Mouse (Mus musculus): ENCODE measurements around the gene Bahcc1. TPM values are rescaled to one million over a fixed set of nuclear protein-coding genes. Genes with fewer than 3 reads are reported as not detected.

Bahcc1 gene
- total RNA-seq, 1 experiment, result 11.7 TPM

DNA sequence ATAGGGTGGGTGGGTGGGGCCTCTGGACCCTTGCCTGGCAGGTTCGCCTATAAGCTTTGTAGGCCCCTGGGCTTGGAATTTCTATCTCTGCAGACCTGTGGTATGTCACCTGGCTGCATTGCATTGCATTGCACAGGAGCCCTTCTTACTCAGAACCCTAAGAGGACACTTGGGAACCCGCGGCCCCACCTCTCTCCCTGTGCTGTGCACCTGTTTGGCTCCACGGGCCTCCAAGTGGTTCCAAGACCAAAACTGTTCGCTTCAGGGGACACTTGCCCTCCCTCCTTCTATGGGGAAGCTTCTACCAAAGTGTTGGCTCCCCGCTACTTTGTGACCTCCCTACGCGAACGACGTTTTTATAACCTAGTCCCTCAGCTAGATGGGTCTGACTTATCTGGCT lies 78.8 kb downstream of the Bahcc1 start:
- DNase-seq (ENCODE audit: low read depth, low spot score), result no peak
- H3K4me3 ChIP-seq (ENCODE audit: insufficient read depth in 1 of 2, low read depth in 1 of 2, low read length in 2 of 2, poor library complexity in 1 of 2, severe bottlenecking in 1 of 2), result peak overlapping the region in 1 of 2 experiments; percentile 58; a peak in 2 of 4 replicates
- H3K4me1 ChIP-seq (ENCODE audit: control insufficient read depth in 2 of 2, insufficient read depth in 2 of 2, low read length in 2 of 2, poor library complexity in 1 of 2), result peaks cover 3 to 12% of the 10 kb centered on the region in 2 experiments; a peak in 2 of 4 replicates
- no peaks in the 10 kb centered on the region for H3K36me3 ChIP-seq (ENCODE audit: control insufficient read depth, insufficient read depth, low read length, poor library complexity, severe bottlenecking)
- H3K9me3 ChIP-seq (ENCODE audit: control insufficient read depth, insufficient read depth, low read depth, low read length), result no peaks in the 10 kb centered on the region; the same call in 1 of the 2 replicates
- in situ Hi-C loops (cut with MboI; ENCODE audit: low sequenced_read_pairs in 2 of 2, unreplicated experiment in 2 of 2), result no loop called here
- H3K27ac ChIP-seq (ENCODE audit: insufficient read depth, low read depth, low read length, poor library complexity, severe bottlenecking), result no peak overlapping the region
- TF ChIP-seq HCFC1 (IDR thresholded peaks at IDR 0.05; ENCODE audit: borderline replicate concordance, insufficient read depth, low read length) (no peak), MAFK (IDR thresholded peaks at IDR 0.05; ENCODE audit: insufficient read depth, low read depth, low read length) (no peak), ZNF384 (IDR thresholded peaks at IDR 0.05; ENCODE audit: low read depth, low read length) (no peak), CHD2 (IDR thresholded peaks at IDR 0.05; ENCODE audit: low read depth, low read length) (no peak), ZC3H11A (IDR thresholded peaks at IDR 0.05; ENCODE audit: borderline replicate concordance, low read depth, low read length) (no peak)
- no peak overlapping the region for H3K9ac ChIP-seq (ENCODE audit: insufficient read depth, low read depth, low read length, poor library complexity, severe bottlenecking)

DNA sequence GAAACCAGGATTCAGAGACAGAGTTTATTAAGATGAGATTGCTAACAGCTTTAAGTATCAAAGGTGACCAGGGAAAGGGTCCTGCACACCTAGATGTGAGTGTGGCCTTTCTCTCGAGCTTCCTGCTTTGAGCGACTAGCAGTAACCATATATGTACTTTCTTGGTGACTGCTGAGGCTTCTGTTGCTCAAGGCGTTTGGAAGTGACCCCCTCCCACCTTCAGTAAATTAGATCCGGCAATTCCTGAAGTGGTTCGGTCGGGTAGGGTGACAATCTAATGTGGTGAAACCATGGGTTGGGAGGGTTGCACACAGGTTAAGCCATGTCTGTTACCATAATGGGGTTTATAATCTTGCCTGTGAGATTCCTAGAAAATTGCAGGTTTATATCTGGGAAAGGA lies 79.3 kb downstream of the Bahcc1 start:
- peaks cover 3 to 12% of the 10 kb centered on the region in 2 experiments; a peak in 2 of 4 replicates for H3K4me1 ChIP-seq (ENCODE audit: control insufficient read depth in 2 of 2, insufficient read depth in 2 of 2, low read length in 2 of 2, poor library complexity in 1 of 2)
- TF ChIP-seq MAFK (IDR thresholded peaks at IDR 0.05; ENCODE audit: insufficient read depth, low read depth, low read length), result no peak
- TF ChIP-seq CHD2 (IDR thresholded peaks at IDR 0.05; ENCODE audit: low read depth, low read length), result no peak
- TF ChIP-seq ZC3H11A (IDR thresholded peaks at IDR 0.05; ENCODE audit: borderline replicate concordance, low read depth, low read length), result no peak
- TF ChIP-seq HCFC1 (IDR thresholded peaks at IDR 0.05; ENCODE audit: borderline replicate concordance, insufficient read depth, low read length), result no peak
- TF ChIP-seq ZNF384 (IDR thresholded peaks at IDR 0.05; ENCODE audit: low read depth, low read length), result no peak

DNA sequence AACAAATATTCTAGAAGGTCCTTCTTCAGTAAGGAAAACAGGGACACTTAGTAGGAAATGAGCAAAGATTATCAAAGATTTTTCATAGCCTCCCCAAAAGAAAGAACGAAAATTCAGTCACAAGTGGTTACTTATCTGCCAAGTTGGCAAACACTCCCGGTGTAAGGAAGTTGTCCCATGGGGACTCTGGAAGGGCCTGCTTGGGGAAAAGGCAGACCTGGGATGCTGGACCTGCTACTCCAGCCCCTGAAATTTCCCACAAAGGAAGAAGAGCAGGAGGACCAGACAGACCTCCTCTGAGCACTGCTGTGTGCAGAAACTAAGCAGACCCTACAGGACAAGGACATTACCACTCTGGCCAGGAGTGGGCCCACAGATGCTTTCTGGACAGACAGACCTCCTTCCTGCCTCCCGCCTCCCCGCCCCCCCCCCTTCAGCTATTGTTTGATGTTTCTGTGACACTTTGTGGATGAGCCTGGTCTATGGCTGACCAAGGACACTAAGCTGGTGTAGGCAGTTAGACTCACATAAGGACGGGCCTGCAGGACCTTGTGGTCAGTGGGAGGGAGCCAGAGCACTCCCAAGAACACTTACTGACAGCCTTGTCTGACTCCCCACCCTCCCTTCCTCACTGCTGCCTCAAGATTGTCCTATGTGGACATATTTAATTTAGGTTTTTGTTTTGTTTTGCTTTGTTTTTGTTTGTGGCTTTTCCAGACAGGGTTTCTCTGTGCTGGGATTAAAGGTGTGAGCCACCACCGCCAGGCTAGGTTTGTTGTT lies 81.3 kb downstream of the Bahcc1 start:
- Histone ChIP-seq H3K9ac (ENCODE audit: insufficient read depth, low read depth, low read length, poor library complexity, severe bottlenecking) (no peak overlapping the region), H3K36me3 (ENCODE audit: control insufficient read depth, insufficient read depth, low read length, poor library complexity, severe bottlenecking) (no peaks in the 10 kb centered on the region), H3K4me3 (ENCODE audit: insufficient read depth in 1 of 2, low read depth in 1 of 2, low read length in 2 of 2, poor library complexity in 1 of 2, severe bottlenecking in 1 of 2) (no peak overlapping the region), H3K27ac (ENCODE audit: insufficient read depth, low read depth, low read length, poor library complexity, severe bottlenecking) (no peak overlapping the region), H3K4me1 (ENCODE audit: control insufficient read depth in 2 of 2, insufficient read depth in 2 of 2, low read length in 2 of 2, poor library complexity in 1 of 2) (peaks cover 3 to 12% of the 10 kb centered on the region in 2 experiments; a peak in 2 of 4 replicates), H3K9me3 (ENCODE audit: control insufficient read depth, insufficient read depth, low read depth, low read length) (no peaks in the 10 kb centered on the region; the same call in none of the 2 replicates)
- DNase-seq (ENCODE audit: low read depth, low spot score), result no peak
- in situ Hi-C loops (cut with MboI; ENCODE audit: low sequenced_read_pairs in 2 of 2, unreplicated experiment in 2 of 2), result no loop called here
- TF ChIP-seq ZNF384 (IDR thresholded peaks at IDR 0.05; ENCODE audit: low read depth, low read length) (no peak), ZC3H11A (IDR thresholded peaks at IDR 0.05; ENCODE audit: borderline replicate concordance, low read depth, low read length) (no peak), MAFK (IDR thresholded peaks at IDR 0.05; ENCODE audit: insufficient read depth, low read depth, low read length) (no peak), CHD2 (IDR thresholded peaks at IDR 0.05; ENCODE audit: low read depth, low read length) (no peak), HCFC1 (IDR thresholded peaks at IDR 0.05; ENCODE audit: borderline replicate concordance, insufficient read depth, low read length) (no peak)

More for the DNA sequence above, 79.3 kb downstream of the Bahcc1 start:
- in situ Hi-C loops (cut with MboI; ENCODE audit: low sequenced_read_pairs in 2 of 2, unreplicated experiment in 2 of 2), result no loop called here
- H3K9ac ChIP-seq (ENCODE audit: insufficient read depth, low read depth, low read length, poor library complexity, severe bottlenecking), result no peak overlapping the region
- no peak overlapping the region for H3K4me3 ChIP-seq (ENCODE audit: insufficient read depth in 1 of 2, low read depth in 1 of 2, low read length in 2 of 2, poor library complexity in 1 of 2, severe bottlenecking in 1 of 2)
- no peak for DNase-seq (ENCODE audit: low read depth, low spot score)
- H3K27ac ChIP-seq (ENCODE audit: insufficient read depth, low read depth, low read length, poor library complexity, severe bottlenecking), result no peak overlapping the region
- H3K9me3 ChIP-seq (ENCODE audit: control insufficient read depth, insufficient read depth, low read depth, low read length), result no peaks in the 10 kb centered on the region; the same call in none of the 2 replicates
- H3K36me3 ChIP-seq (ENCODE audit: control insufficient read depth, insufficient read depth, low read length, poor library complexity, severe bottlenecking), result no peaks in the 10 kb centered on the region

DNA sequence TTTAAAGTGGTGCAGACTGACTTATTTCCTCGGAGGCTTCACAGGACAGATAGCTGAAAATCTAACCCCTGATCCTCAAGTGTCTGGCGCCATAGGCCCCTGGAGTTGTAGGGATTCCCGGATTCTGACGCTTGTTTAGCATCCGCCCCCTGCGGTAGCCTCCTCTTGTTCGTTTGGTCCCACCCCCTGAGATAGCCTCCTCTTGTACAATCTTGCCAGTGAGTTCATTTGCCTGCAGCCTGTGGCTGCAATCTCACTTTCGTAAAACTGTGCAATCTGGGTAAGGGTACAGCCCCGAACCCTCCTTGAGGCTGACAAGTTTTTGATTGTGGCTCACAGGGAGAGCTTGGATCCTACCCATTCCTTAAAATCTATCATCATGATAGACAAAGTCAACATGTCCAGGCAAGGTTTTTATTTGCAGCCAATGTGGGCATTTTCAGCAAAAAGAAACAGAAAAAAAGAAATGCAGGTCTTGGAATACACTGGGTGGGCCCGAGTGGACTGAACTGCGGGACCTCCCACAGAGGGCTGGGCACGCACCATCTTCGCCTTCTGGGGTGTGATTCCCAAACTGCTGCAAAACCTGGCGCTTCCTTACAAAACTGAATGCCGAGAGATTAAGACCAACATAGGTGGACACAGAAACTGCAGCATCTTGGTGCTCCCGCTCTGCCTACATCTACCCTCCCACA lies 82.1 kb downstream of the Bahcc1 start:
- TF ChIP-seq HCFC1 (IDR thresholded peaks at IDR 0.05; ENCODE audit: borderline replicate concordance, insufficient read depth, low read length) (no peak), MAFK (IDR thresholded peaks at IDR 0.05; ENCODE audit: insufficient read depth, low read depth, low read length) (no peak), CHD2 (IDR thresholded peaks at IDR 0.05; ENCODE audit: low read depth, low read length) (no peak), ZNF384 (IDR thresholded peaks at IDR 0.05; ENCODE audit: low read depth, low read length) (no peak), ZC3H11A (IDR thresholded peaks at IDR 0.05; ENCODE audit: borderline replicate concordance, low read depth, low read length) (no peak)
- DNase-seq (ENCODE audit: low read depth, low spot score), result no peak
- Histone ChIP-seq H3K36me3 (ENCODE audit: control insufficient read depth, insufficient read depth, low read length, poor library complexity, severe bottlenecking) (no peaks in the 10 kb centered on the region), H3K9me3 (ENCODE audit: control insufficient read depth, insufficient read depth, low read depth, low read length) (peaks cover 4% of the 10 kb centered on the region), H3K4me1 (ENCODE audit: control insufficient read depth in 2 of 2, insufficient read depth in 2 of 2, low read length in 2 of 2, poor library complexity in 1 of 2) (peaks cover 3 to 12% of the 10 kb centered on the region in 2 experiments; a peak in 2 of 4 replicates), H3K9ac (ENCODE audit: insufficient read depth, low read depth, low read length, poor library complexity, severe bottlenecking) (no peak overlapping the region), H3K27ac (ENCODE audit: insufficient read depth, low read depth, low read length, poor library complexity, severe bottlenecking) (no peak overlapping the region), H3K4me3 (ENCODE audit: insufficient read depth in 1 of 2, low read depth in 1 of 2, low read length in 2 of 2, poor library complexity in 1 of 2, severe bottlenecking in 1 of 2) (no peak overlapping the region)
- in situ Hi-C loops (cut with MboI; ENCODE audit: low sequenced_read_pairs in 2 of 2, unreplicated experiment in 2 of 2), result no loop called here

All from ES-E14 (cell line).